Mouse (Mus musculus) limb, embryonic 11.5 days (tissue): ENCODE results near the gene Yap1. TPM values are rescaled to one million over a fixed set of nuclear protein-coding genes. Genes with fewer than 3 reads are reported as not detected.

Experiments
- ATAC-seq: fragments of 200-750 bp; cut with Nextera tagmentation; 2 replicates; pipeline ENCODE4 v1.8.0; 2017; ENCODE audit warnings: low read depth; ENCODE audit not compliant: insufficient number of reproducible peaks, low FRiP score, low TSS enrichment
- DNase-seq: peaks from one replicate; pipeline ENCODE4 v3.0.0-alpha.2; 2015; ENCODE audit warnings: low spot score
- H3K27ac ChIP-seq: fragments of 300-500 bp; sonication (generic); replicated peaks from 2 replicates; pipeline ENCODE4 v1.5.1; 2014; ENCODE audit warnings: low read depth, mild to moderate bottlenecking, low read length
- H3K27me3 ChIP-seq: fragments of 300-500 bp; sonication (generic); 2 replicates; pipeline ENCODE4 v1.6.1; 2014; ENCODE audit warnings: mild to moderate bottlenecking, low read length, mixed read lengths; ENCODE audit not compliant: control insufficient read depth, insufficient read depth
- H3K36me3 ChIP-seq: fragments of 300-500 bp; sonication (generic); 2 replicates; pipeline ENCODE4 v1.6.1; 2014; ENCODE audit warnings: mild to moderate bottlenecking, low read length, moderate library complexity, mixed read lengths; ENCODE audit not compliant: control insufficient read depth, insufficient read depth
- H3K4me1 ChIP-seq: fragments of 300-500 bp; sonication (generic); 2 replicates; pipeline ENCODE4 v1.6.1; 2014; ENCODE audit warnings: low read length, mixed read lengths; ENCODE audit not compliant: control insufficient read depth, insufficient read depth
- H3K4me2 ChIP-seq: fragments of 300-500 bp; sonication (generic); 2 replicates; pipeline ENCODE4 v1.6.1; 2014; ENCODE audit warnings: low read depth, mild to moderate bottlenecking, moderate library complexity; ENCODE audit not compliant: severe bottlenecking
- H3K4me3 ChIP-seq: fragments of 300-500 bp; sonication (generic); 2 replicates; pipeline ENCODE4 v1.5.1; 2014; ENCODE audit warnings: low read depth, low read length
- H3K9ac ChIP-seq: fragments of 300-500 bp; sonication (generic); 2 replicates; pipeline ENCODE4 v1.6.1; 2014; ENCODE audit warnings: mild to moderate bottlenecking, low read length
- H3K9me3 ChIP-seq: fragments of 300-500 bp; sonication (generic); 2 replicates; pipeline ENCODE4 v1.6.1; 2016; ENCODE audit warnings: low read length; ENCODE audit not compliant: control insufficient read depth
- WGBS: fragments of 180-500 bp; shearing (Covaris S2); extraction: QIAGEN DNeasy Blood & Tissue Kit; methylation state at CpG from one replicate; pipeline ENCODE4 v1.1.7; 2014; 5-methylcytosine and 5-hydroxymethylcytosine counted together
- polyA plus RNA-seq: library from polyadenylated mRNA; unstranded; fragments of >200 nt; fragmentation: Nextera tagmentation; extraction: Ambion mirVana; gene quantifications from 2 replicates; pipeline ENCODE4 v1.2.1, GENCODE M21; 2014

Gene Yap1
- polyA plus RNA-seq, 1 experiment from 2014 or later = 53.8 TPM

- 82% methylated on average over 3 of the region's 3 CpGs for WGBS
- no peak overlapping the region for H3K9ac ChIP-seq
- H3K27me3 ChIP-seq = no peaks in the 10 kb centered on the region
- ATAC-seq = no peak
- no peak overlapping the region for H3K27ac ChIP-seq
- no peaks in the 10 kb centered on the region; the same call in 1 of the 2 replicates for H3K36me3 ChIP-seq
- no peak overlapping the region for H3K4me2 ChIP-seq
- H3K4me3 ChIP-seq = no peak overlapping the region
- DNase-seq = no peak
- no peaks in the 10 kb centered on the region for H3K9me3 ChIP-seq
- H3K4me1 ChIP-seq = peaks cover 27% of the 10 kb centered on the region
These were observed 38.8 kb downstream of the Yap1 start for GRCm38 (mm10) chr9:7965590-7965989.

- Histone ChIP-seq H3K4me2 (no peak overlapping the region), H3K27me3 (no peaks in the 10 kb centered on the region), H3K36me3 (no peaks in the 10 kb centered on the region; the same call in 1 of the 2 replicates), H3K27ac (no peak overlapping the region), H3K9me3 (no peaks in the 10 kb centered on the region), H3K4me3 (no peak overlapping the region), H3K9ac (no peak overlapping the region), H3K4me1 (peaks cover 36% of the 10 kb centered on the region)
- 91% methylated on average over 2 of the region's 2 CpGs for WGBS
- DNase-seq = no peak
- ATAC-seq = no peak
These were observed 40.5 kb downstream of the Yap1 start for GRCm38 (mm10) chr9:7963867-7964266.

- peaks cover 36% of the 10 kb centered on the region for H3K4me1 ChIP-seq
- H3K9me3 ChIP-seq = no peaks in the 10 kb centered on the region
- no peaks in the 10 kb centered on the region for H3K27me3 ChIP-seq
- no peak overlapping the region for H3K4me3 ChIP-seq
- H3K4me2 ChIP-seq = no peak overlapping the region
- H3K27ac ChIP-seq = peak overlapping the region; percentile 18; the same call in 1 of the 2 replicates
- DNase-seq (no peak), ATAC-seq (no peak)
- no peak overlapping the region; the same call in 1 of the 2 replicates for H3K9ac ChIP-seq
- H3K36me3 ChIP-seq = no peaks in the 10 kb centered on the region; the same call in 1 of the 2 replicates
- 65% methylated on average over 7 of the region's 7 CpGs for WGBS
These were observed 41.5 kb downstream of the Yap1 start for GRCm38 (mm10) chr9:7962915-7963314.

GRCm38 (mm10) chr9:7961366-7962160 lies 42.8 kb downstream of the Yap1 start:
- Histone ChIP-seq H3K4me1 (peaks cover 36% of the 10 kb centered on the region), H3K4me2 (peak overlapping the region; percentile 24; the same call in 1 of the 2 replicates), H3K9me3 (no peaks in the 10 kb centered on the region), H3K27ac (peak overlapping the region; percentile 93), H3K36me3 (no peaks in the 10 kb centered on the region; the same call in 1 of the 2 replicates), H3K27me3 (no peaks in the 10 kb centered on the region), H3K4me3 (no peak overlapping the region), H3K9ac (0 out of 2 replicates have a peak overlapping the region, but pooled peaks have one; percentile 14)
- WGBS = 10% methylated on average over 21 of the region's 21 CpGs
- peak; percentile 79 for ATAC-seq
- peak; percentile 80 for DNase-seq

- no peak overlapping the region for H3K4me3 ChIP-seq
- H3K9me3 ChIP-seq = no peaks in the 10 kb centered on the region
- peak overlapping the region; percentile 28 for H3K4me2 ChIP-seq
- ATAC-seq = peak; percentile 82
- H3K9ac ChIP-seq = 0 out of 2 replicates have a peak overlapping the region, but pooled peaks have one; percentile 34
- 29% methylated on average over 9 of the region's 9 CpGs for WGBS
- peak; percentile 77 for DNase-seq
- H3K36me3 ChIP-seq = peaks cover 3% of the 10 kb centered on the region; the same call in 1 of the 2 replicates
- peaks cover 36% of the 10 kb centered on the region for H3K4me1 ChIP-seq
- H3K27ac ChIP-seq = peak overlapping the region; percentile 93
- no peaks in the 10 kb centered on the region for H3K27me3 ChIP-seq
These were observed 44.0 kb downstream of the Yap1 start for GRCm38 (mm10) chr9:7960382-7960781.

- DNase-seq = no peak
- Histone ChIP-seq H3K27ac (no peak overlapping the region), H3K4me3 (no peak overlapping the region), H3K9ac (no peak overlapping the region), H3K4me2 (no peak overlapping the region), H3K36me3 (peaks cover 8% of the 10 kb centered on the region; the same call in 1 of the 2 replicates), H3K9me3 (no peaks in the 10 kb centered on the region), H3K27me3 (no peaks in the 10 kb centered on the region), H3K4me1 (peaks cover 34% of the 10 kb centered on the region)
- ATAC-seq = no peak
- 53% methylated on average over 2 of the region's 2 CpGs for WGBS
These were observed 45.1 kb downstream of the Yap1 start for GRCm38 (mm10) chr9:7959301-7959700.

- WGBS = 64% methylated on average over 7 of the region's 7 CpGs
- H3K4me1 ChIP-seq = peaks cover 33% of the 10 kb centered on the region
- H3K9me3 ChIP-seq = no peaks in the 10 kb centered on the region
These were observed 46.3 kb downstream of the Yap1 start for GRCm38 (mm10) chr9:7958025-7958593.

GRCm38 (mm10) chr9:7957407-7957806 lies 47.0 kb downstream of the Yap1 start:
- Histone ChIP-seq H3K4me1 (peaks cover 26% of the 10 kb centered on the region), H3K4me2 (no peak overlapping the region), H3K27ac (no peak overlapping the region), H3K9ac (no peak overlapping the region), H3K9me3 (no peaks in the 10 kb centered on the region), H3K27me3 (no peaks in the 10 kb centered on the region), H3K4me3 (no peak overlapping the region), H3K36me3 (peaks cover 13% of the 10 kb centered on the region; the same call in 1 of the 2 replicates)
- ATAC-seq = no peak
- DNase-seq = no peak
- 86% methylated on average over 2 of the region's 2 CpGs for WGBS

More at GRCm38 (mm10) chr9:7958025-7958593, 46.3 kb downstream of the Yap1 start:
- Histone ChIP-seq H3K27me3 (no peaks in the 10 kb centered on the region), H3K36me3 (peaks cover 10% of the 10 kb centered on the region; the same call in 1 of the 2 replicates), H3K4me3 (no peak overlapping the region), H3K4me2 (no peak overlapping the region), H3K9ac (no peak overlapping the region), H3K27ac (no peak overlapping the region)
- DNase-seq (no peak), ATAC-seq (no peak)
